Mouse (Mus musculus): Measurements from ENCODE around the gene Ctf1. TPM values are rescaled to one million over a fixed set of nuclear protein-coding genes. Genes with fewer than 3 reads are reported as not detected.
A peak's percentile ranks its signal among the peaks of the same experiment; 100 is the strongest.

The Ctf1 gene
- polyA plus RNA-seq (2017; shearing (Covaris generic)): not detected

- no peak for ATAC-seq
Observed at GRCm38 (mm10) chr7:127712461-127713385, at the start of gene Ctf1. TSS of gene Ctf1 (plus strand) at chr7:127712736.

GRCm38 (mm10) chr7:127662926-127663325, 49.6 kb upstream of the Ctf1 start:
- no peak for ATAC-seq

- no peak for ATAC-seq
Observed at GRCm38 (mm10) chr7:127666066-127666654, 46.4 kb upstream of the Ctf1 start.

- ATAC-seq: no peak
Observed at GRCm38 (mm10) chr7:127666679-127667078, 45.9 kb upstream of the Ctf1 start.

- no peak for ATAC-seq
Observed at GRCm38 (mm10) chr7:127667171-127667570, 45.4 kb upstream of the Ctf1 start.

GRCm38 (mm10) chr7:127671880-127672774, 40.4 kb upstream of the Ctf1 start:
- ATAC-seq: no peak

GRCm38 (mm10) chr7:127672776-127673175, 39.8 kb upstream of the Ctf1 start:
- ATAC-seq: no peak

- ATAC-seq: peak; percentile 70
Observed at GRCm38 (mm10) chr7:127674977-127675376, 37.6 kb upstream of the Ctf1 start.

- ATAC-seq: no peak
Observed at GRCm38 (mm10) chr7:127675391-127675811, 37.1 kb upstream of the Ctf1 start.

- no peak for ATAC-seq
Observed at GRCm38 (mm10) chr7:127677077-127677476, 35.5 kb upstream of the Ctf1 start.

GRCm38 (mm10) chr7:127677609-127678008, 34.9 kb upstream of the Ctf1 start:
- ATAC-seq: no peak

GRCm38 (mm10) chr7:127678811-127679210, 33.7 kb upstream of the Ctf1 start:
- no peak for ATAC-seq

GRCm38 (mm10) chr7:127680541-127680940, 32.0 kb upstream of the Ctf1 start:
- ATAC-seq: no peak

- no peak for ATAC-seq
Observed at GRCm38 (mm10) chr7:127681888-127682553, 30.5 kb upstream of the Ctf1 start.

- ATAC-seq: no peak
Observed at GRCm38 (mm10) chr7:127685304-127686018, 27.1 kb upstream of the Ctf1 start.

GRCm38 (mm10) chr7:127686740-127687449, 25.6 kb upstream of the Ctf1 start:
- no peak for ATAC-seq

GRCm38 (mm10) chr7:127688935-127689334, 23.6 kb upstream of the Ctf1 start:
- ATAC-seq: no peak

- no peak for ATAC-seq
Observed at GRCm38 (mm10) chr7:127689626-127690280, 22.8 kb upstream of the Ctf1 start.

GRCm38 (mm10) chr7:127691221-127691989, 21.1 kb upstream of the Ctf1 start:
- ATAC-seq: no peak

- no peak for ATAC-seq
Observed at GRCm38 (mm10) chr7:127693290-127693689, 19.2 kb upstream of the Ctf1 start.
